Mouse (Mus musculus) limb, embryonic 14.5 days (tissue): Measurements from ENCODE around the gene Cox10. TPM values are rescaled to one million over a fixed set of nuclear protein-coding genes. Genes with fewer than 3 reads are reported as not detected.

Experiments used
- ATAC-seq: fragments of 200-750 bp; cut with Nextera tagmentation; 2 replicates; pipeline ENCODE4 v1.8.0; 2017; ENCODE audit warnings: low read depth, moderate number of reproducible peaks, moderate TSS enrichment; ENCODE audit not compliant: low FRiP score
- DNase-seq: peaks from one replicate; pipeline ENCODE4 v3.0.0-alpha.2; 2015; ENCODE audit warnings: low spot score
- H3K27ac ChIP-seq: fragments of 300-500 bp; sonication (generic); replicated peaks from 2 replicates; pipeline ENCODE4 v1.5.1; 2014; ENCODE audit warnings: low read depth, mild to moderate bottlenecking, low read length, moderate library complexity, mixed read lengths
- H3K27me3 ChIP-seq: fragments of 300-500 bp; sonication (generic); 2 replicates; pipeline ENCODE4 v1.6.1; 2014; ENCODE audit warnings: low read length, mixed read lengths; ENCODE audit not compliant: control insufficient read depth, insufficient read depth
- H3K36me3 ChIP-seq: fragments of 300-500 bp; sonication (generic); 2 replicates; pipeline ENCODE4 v1.6.1; 2014; ENCODE audit warnings: mild to moderate bottlenecking, low read length, moderate library complexity, mixed read lengths; ENCODE audit not compliant: control insufficient read depth, insufficient read depth
- H3K4me1 ChIP-seq: fragments of 300-500 bp; sonication (generic); 2 replicates; pipeline ENCODE4 v1.6.1; 2014; ENCODE audit warnings: antibody characterized with exemption, low read length, mixed read lengths; ENCODE audit not compliant: control insufficient read depth, insufficient read depth
- H3K4me2 ChIP-seq: fragments of 300-500 bp; sonication (generic); replicated peaks from 2 replicates; pipeline ENCODE4 v1.6.1; 2014; ENCODE audit warnings: low read depth, mild to moderate bottlenecking, low read length, moderate library complexity; ENCODE audit not compliant: severe bottlenecking
- H3K4me3 ChIP-seq: fragments of 300-500 bp; sonication (generic); replicated peaks from 2 replicates; pipeline ENCODE4 v1.5.1; 2014; ENCODE audit warnings: low read length
- H3K9ac ChIP-seq: fragments of 300-500 bp; sonication (generic); 2 replicates; pipeline ENCODE4 v1.6.1; 2014; ENCODE audit warnings: mild to moderate bottlenecking, low read depth, low read length, moderate library complexity; ENCODE audit not compliant: severe bottlenecking
- H3K9me3 ChIP-seq: fragments of 300-500 bp; sonication (generic); 2 replicates; pipeline ENCODE4 v1.6.1; 2016; ENCODE audit warnings: low read length; ENCODE audit not compliant: control insufficient read depth
- POLR2A ChIP-seq: fragments of 200-500 bp; IDR thresholded peaks from 2 replicates; pipeline ENCODE4 v1.8.0; 2012; ENCODE audit warnings: inconsistent platforms, mild to moderate bottlenecking, moderate library complexity, borderline replicate concordance; ENCODE audit not compliant: insufficient read depth, insufficient read length; ENCODE audit errors: extremely low read depth
- WGBS: fragments of 180-500 bp; shearing (Covaris S2); extraction: QIAGEN DNeasy Blood & Tissue Kit; methylation state at CpG from one replicate; pipeline ENCODE4 v1.1.7; 2014; 5-methylcytosine and 5-hydroxymethylcytosine counted together
- polyA plus RNA-seq, 2 experiments: library from polyadenylated mRNA; depleted of rRNA in 1 of 2; stranded (reverse) in 1 of 2; unstranded in 1 of 2; fragments of >200 nt; fragmentation: Nextera tagmentation in 1 of 2; extraction: Ambion mirVana in 1 of 2; gene quantifications; 2 replicates each; pipeline versions ENCODE4 v1.2.1 to v1.2.3; 2012 to 2014

Gene Cox10
- polyA plus RNA-seq, 2 experiments = 13.3 to 20.6 TPM

GRCm38 (mm10) chr11:63917561-63917960, 161.7 kb downstream of the Cox10 start:
- WGBS = 18% methylated on average over 6 of the region's 6 CpGs
- H3K4me3 ChIP-seq = peak overlapping the region; percentile 63
- peaks cover 27% of the 10 kb centered on the region for H3K27me3 ChIP-seq
- DNase-seq (no peak), ATAC-seq (no peak)
- H3K9me3 ChIP-seq = no peaks in the 10 kb centered on the region
- H3K4me1 ChIP-seq = peaks cover 30% of the 10 kb centered on the region
- no peaks in the 10 kb centered on the region for H3K36me3 ChIP-seq
- no peak for TF ChIP-seq POLR2A
- H3K9ac ChIP-seq = no peak overlapping the region
- H3K4me2 ChIP-seq = peak overlapping the region; percentile 89
- H3K27ac ChIP-seq = no peak overlapping the region

GRCm38 (mm10) chr11:63914388-63914787, 164.9 kb downstream of the Cox10 start:
- Histone ChIP-seq H3K9ac (no peak overlapping the region), H3K36me3 (no peaks in the 10 kb centered on the region), H3K4me3 (peak overlapping the region; percentile 33), H3K9me3 (no peaks in the 10 kb centered on the region), H3K27ac (no peak overlapping the region), H3K27me3 (peaks cover 13% of the 10 kb centered on the region), H3K4me2 (peak overlapping the region; percentile 68), H3K4me1 (peaks cover 30% of the 10 kb centered on the region)
- ATAC-seq (peak; percentile 88), DNase-seq (peak; percentile 80)
- TF ChIP-seq POLR2A = no peak
- 2% methylated on average over 20 of the region's 20 CpGs for WGBS

GRCm38 (mm10) chr11:63913936-63914335, 165.3 kb downstream of the Cox10 start:
- DNase-seq (no peak), ATAC-seq (no peak)
- 37% methylated on average over 4 of the region's 4 CpGs for WGBS
- H3K4me1 ChIP-seq = peaks cover 30% of the 10 kb centered on the region
- H3K36me3 ChIP-seq = no peaks in the 10 kb centered on the region
- H3K27me3 ChIP-seq = peaks cover 11% of the 10 kb centered on the region
- H3K27ac ChIP-seq = no peak overlapping the region
- no peaks in the 10 kb centered on the region for H3K9me3 ChIP-seq
- no peak for TF ChIP-seq POLR2A
- H3K4me2 ChIP-seq = peak overlapping the region; percentile 68
- H3K9ac ChIP-seq = no peak overlapping the region
- peak overlapping the region; percentile 33 for H3K4me3 ChIP-seq

Other genes with a start within 250 kb of the Cox10 start
- gene Hs3st3b1, start 157.2 kb downstream of the Cox10 start, polyA plus RNA-seq (2012; rRNA removed) = 18.6 and 24.8 TPM in 2 replicates
- gene Hs3st3b1, start 157.2 kb downstream of the Cox10 start, polyA plus RNA-seq (2014; fragmentation: Nextera tagmentation; extraction: Ambion mirVana) = 19.6 and 25.3 TPM in 2 replicates